9 mouse cellular contexts compared by ENCODE assay signal in genomic region chr7:49974841-49975440, GRCm38 (mm10). TPM values are rescaled to one million over a fixed set of nuclear protein-coding genes. Genes with fewer than 3 reads are reported as not detected.
DNase-seq lines count a peak whose midpoint lies in the region; ATAC-seq lines count a peak whose summit lies in the region.
"Had no signal": no experiment of that assay in that cellular context is flagged by ENCODE, and none has a peak within 500 bp of the region (broad histone marks: within the 10 kb centered on the region; RNA-seq: fewer than 3 reads in every experiment).

TSS of gene Nell1 (plus strand) at chr7:49974864.

- no peaks in the 10 kb centered on the region for H3K36me3 ChIP-seq in heart, embryonic 16.5 days (ENCODE audit: control insufficient read depth, insufficient read depth)
- H3K36me3 ChIP-seq in limb, embryonic 11.5 days (ENCODE audit: control insufficient read depth, insufficient read depth, low read length): no peaks in the 10 kb centered on the region

- H3K27me3 ChIP-seq in heart, embryonic 16.5 days (ENCODE audit: control insufficient read depth, insufficient read depth, low read length): peaks cover 76% of the 10 kb centered on the region
- peaks cover 48% of the 10 kb centered on the region for H3K27me3 ChIP-seq in limb, embryonic 11.5 days (ENCODE audit: control insufficient read depth, insufficient read depth, low read length)

- peak within 1 kb of the TSS; percentile 86 for H3K4me2 ChIP-seq in heart, embryonic 16.5 days (ENCODE audit: low read depth, low read length)
- H3K4me2 ChIP-seq in limb, embryonic 11.5 days (ENCODE audit: low read depth, severe bottlenecking): peak within 1 kb of the TSS; percentile 89

- peak within 1 kb of the TSS; percentile 58 for H3K4me3 ChIP-seq in heart, embryonic 16.5 days (ENCODE audit: low read length)
- H3K4me3 ChIP-seq in limb, embryonic 11.5 days (ENCODE audit: low read depth, low read length): peak within 1 kb of the TSS; percentile 46

- ATAC-seq in heart, embryonic 16.5 days (replicated peaks; ENCODE audit: extremely low read depth, insufficient read depth, low FRiP score): no peak; the same call in 1 of the 2 replicates
- ATAC-seq in limb, embryonic 11.5 days (ENCODE audit: insufficient number of reproducible peaks, low FRiP score, low TSS enrichment, low read depth): peak; percentile 55; the same call in 1 of the 2 replicates
- no peak for ATAC-seq in megakaryocyte-erythroid progenitor cell, adult 5-6 weeks (replicated peaks; ENCODE audit: low FRiP score, low TSS enrichment, poor library complexity, severe bottlenecking)
- ATAC-seq: Patski had no signal

- H3K27ac ChIP-seq in heart, embryonic 16.5 days (ENCODE audit: low read length): no peak within 1 kb of the TSS
- no peak within 1 kb of the TSS for H3K27ac ChIP-seq in limb, embryonic 11.5 days (replicated peaks; ENCODE audit: low read depth, low read length)

- no peak for DNase-seq in heart, postnatal 4 days
- peak; percentile 59 for DNase-seq in brain, adult 2 months (ENCODE audit: low read depth, low spot score)
- peak; percentile 31 for DNase-seq in forelimb bud, embryonic 11.5 days (ENCODE audit: low read depth, low spot score)
- peak; percentile 66 for DNase-seq in limb, embryonic 11.5 days (ENCODE audit: low spot score)
- peak; percentile 67 for DNase-seq in retina, postnatal 1 day
- DNase-seq in adrenal gland, postnatal 25 days: no peak

- no peaks in the 10 kb centered on the region for H3K9me3 ChIP-seq in heart, embryonic 16.5 days (replicated peaks; ENCODE audit: control insufficient read depth, low read length)
- H3K9me3 ChIP-seq in limb, embryonic 11.5 days (ENCODE audit: control insufficient read depth, low read length): no peaks in the 10 kb centered on the region

- H3K9ac ChIP-seq in heart, embryonic 16.5 days (ENCODE audit: low read length): peak within 1 kb of the TSS; percentile 30
- peak within 1 kb of the TSS; percentile 35; the same call in 1 of the 2 replicates for H3K9ac ChIP-seq in limb, embryonic 11.5 days (ENCODE audit: low read length)

- H3K4me1 ChIP-seq in heart, embryonic 16.5 days (ENCODE audit: control insufficient read depth, insufficient read depth, low read length): peaks cover 3% of the 10 kb centered on the region; the same call in 1 of the 2 replicates
- peaks cover 7% of the 10 kb centered on the region for H3K4me1 ChIP-seq in limb, embryonic 11.5 days (ENCODE audit: control insufficient read depth, insufficient read depth, low read length)

- WGBS in heart, embryonic 16.5 days: under 1% methylated on average over 51 of the region's 52 CpGs
- under 1% methylated on average over 52 of the region's 52 CpGs for WGBS in limb, embryonic 11.5 days

RNA-seq across cellular contexts. Expression of gene Nell1, which starts in this region (rescaled TPM):
- 0.64 and 0.79 TPM in 2 replicates for polyA plus RNA-seq in heart, embryonic 16.5 days (2015; fragmentation: Nextera tagmentation; extraction: Ambion mirVana)
- total RNA-seq in heart, postnatal 4 days (2021): under 1 TPM in 1 of 2 experiments, not detected in 1; 0.14 TPM
- 0.65 and 1.9 TPM in 2 replicates for polyA plus RNA-seq in limb, embryonic 11.5 days (2014; fragmentation: Nextera tagmentation; extraction: Ambion mirVana)
- total RNA-seq in adrenal gland, postnatal 25 days (2021): 1.2 and 1.5 TPM in 2 replicates
- total RNA-seq in megakaryocyte-erythroid progenitor cell, adult 5-6 weeks (2014; fragmentation: Nextera tagmentation): not detected in 2 replicates
- not detected in 2 replicates for total RNA-seq in megakaryocyte-erythroid progenitor cell, adult 5-6 weeks (2017)

Comparison
In these comparisons a context has a peak if more than half of its experiments do, and no peak if none do; other contexts are left out.
1. DNase-seq: peak in brain, adult 2 months (single experiment), forelimb bud, embryonic 11.5 days (single experiment), limb, embryonic 11.5 days (single experiment) and retina, postnatal 1 day (single experiment); none in heart, postnatal 4 days (single experiment) and adrenal gland, postnatal 25 days (single experiment).